Mouse (Mus musculus) stomach, postnatal 0 days (tissue): Measurements from ENCODE around the gene Pctp.

ENCODE experiments used
- CTCF ChIP-seq: IDR thresholded peaks from 2 replicates; pipeline ENCODE4 v1.5.1; 2016; ENCODE audit warnings: antibody characterized with exemption, low read depth, mild to moderate bottlenecking, moderate library complexity
- EP300 ChIP-seq: optimal IDR thresholded peaks from 2 replicates; pipeline ENCODE3; 2016; ENCODE audit warnings: antibody characterized with exemption

DNA sequence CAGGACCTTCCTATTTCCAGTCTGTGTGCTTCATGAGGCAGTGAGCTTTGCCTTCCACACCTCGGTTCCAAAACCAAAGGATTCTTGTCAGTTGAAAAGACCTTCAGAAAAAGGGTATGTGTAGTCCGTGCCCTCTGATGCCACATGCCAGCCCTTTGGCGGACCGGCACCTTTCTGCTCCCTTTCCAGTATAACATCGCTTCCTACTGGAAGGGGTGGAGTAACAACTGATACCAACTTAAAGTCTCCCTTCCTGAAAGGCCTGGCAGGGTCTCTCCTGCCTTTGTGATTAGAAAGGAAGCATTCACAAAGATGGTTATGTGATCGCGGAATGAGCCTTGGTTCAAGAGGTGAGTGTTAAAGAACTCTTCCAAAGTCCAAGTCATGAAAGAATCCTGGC lies 47.3 kb upstream of the Pctp start:
- TF ChIP-seq CTCF (no peak), EP300 (no peak)
